Mouse (Mus musculus) megakaryocyte, embryonic 14.5 days (primary cell): ENCODE results near the gene Foxc2. TPM values are rescaled to one million over a fixed set of nuclear protein-coding genes. Genes with fewer than 3 reads are reported as not detected.

Source experiments
- H3K27me3 ChIP-seq: replicated peaks from 2 replicates; pipeline ENCODE3; 2012; ENCODE audit warnings: inconsistent platforms
- H3K36me3 ChIP-seq: replicated peaks from 2 replicates; pipeline ENCODE3; 2012; ENCODE audit warnings: low read length, inconsistent platforms, mixed read lengths
- H3K4me1 ChIP-seq: 2 replicates; pipeline ENCODE4 v1.6.1; 2012; ENCODE audit warnings: inconsistent platforms
- H3K4me3 ChIP-seq: replicated peaks from 2 replicates; pipeline ENCODE3; 2012; ENCODE audit warnings: moderate library complexity, mild to moderate bottlenecking, inconsistent platforms
- H3K9me3 ChIP-seq: 2 replicates; pipeline ENCODE4 v1.6.1; 2012; ENCODE audit warnings: inconsistent platforms
- FLI1 ChIP-seq: IDR thresholded peaks from 2 replicates; pipeline ENCODE4 v1.6.1; 2012; ENCODE audit warnings: low read length, inconsistent platforms, mixed read lengths
- GATA1 ChIP-seq: IDR thresholded peaks from 3 replicates; pipeline ENCODE4 v1.6.1; 2012; ENCODE audit warnings: mixed read lengths, low read length, inconsistent platforms, borderline replicate concordance
- polyA plus RNA-seq: library from polyadenylated mRNA; stranded (reverse); fragments of >175 nt; gene quantifications from 2 replicates; pipeline ENCODE4 v1.2.3, GENCODE M21; 2012; ENCODE audit warnings: low replicate concordance; ENCODE audit not compliant: insufficient read depth

Gene Foxc2
- polyA plus RNA-seq, 1 experiment, result 0.06 TPM

DNA sequence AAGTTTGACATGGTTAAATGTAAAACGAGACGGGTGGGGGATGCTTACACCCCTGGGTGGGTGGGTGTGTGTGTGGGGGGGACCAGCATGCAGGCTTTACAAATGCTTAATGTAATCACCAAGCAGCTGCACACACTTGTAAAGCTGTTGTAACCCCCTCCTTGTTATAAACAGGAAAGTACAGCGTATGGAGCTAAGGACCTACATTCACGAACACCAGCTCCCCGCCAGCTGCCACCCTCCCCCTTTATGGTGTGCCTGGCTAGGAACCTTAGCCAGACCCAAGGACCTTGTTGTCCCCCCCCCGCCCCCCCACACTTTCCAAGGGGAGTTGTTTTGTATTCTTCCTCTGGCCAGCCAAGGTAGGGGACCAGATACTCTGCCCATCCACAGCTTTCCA lies 10.7 kb downstream of the Foxc2 start:
- H3K36me3 ChIP-seq, result no peaks in the 10 kb centered on the region
- peaks cover 98% of the 10 kb centered on the region for H3K27me3 ChIP-seq
- H3K9me3 ChIP-seq, result no peaks in the 10 kb centered on the region
- no peak overlapping the region for H3K4me3 ChIP-seq
- TF ChIP-seq GATA1 (no peak), FLI1 (no peak)
- peaks cover 30% of the 10 kb centered on the region for H3K4me1 ChIP-seq

DNA sequence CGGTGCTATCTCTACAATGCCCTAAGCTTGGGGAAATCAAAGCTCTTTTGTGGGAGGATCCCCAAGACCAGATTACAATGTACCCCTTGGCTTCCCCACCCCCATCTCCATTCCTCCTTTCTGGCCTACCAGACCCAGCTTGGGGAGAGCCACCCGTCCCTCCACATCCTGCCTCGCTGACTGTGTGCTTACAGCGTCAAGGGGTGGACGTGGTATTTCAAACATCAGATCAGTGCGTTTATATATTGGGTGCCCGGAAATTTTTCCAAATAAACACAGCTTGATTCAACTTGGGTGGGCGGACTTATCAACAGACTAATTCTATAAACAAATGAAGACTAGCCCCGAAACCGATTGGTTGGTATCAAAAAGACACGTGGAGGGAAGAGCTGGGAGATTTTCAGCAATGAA lies 11.3 kb downstream of the Foxc2 start:
- Histone ChIP-seq H3K36me3 (no peaks in the 10 kb centered on the region), H3K4me3 (no peak overlapping the region), H3K4me1 (peaks cover 30% of the 10 kb centered on the region), H3K27me3 (peaks cover 98% of the 10 kb centered on the region), H3K9me3 (no peaks in the 10 kb centered on the region)
- TF ChIP-seq FLI1, result no peak
- TF ChIP-seq GATA1, result no peak

DNA sequence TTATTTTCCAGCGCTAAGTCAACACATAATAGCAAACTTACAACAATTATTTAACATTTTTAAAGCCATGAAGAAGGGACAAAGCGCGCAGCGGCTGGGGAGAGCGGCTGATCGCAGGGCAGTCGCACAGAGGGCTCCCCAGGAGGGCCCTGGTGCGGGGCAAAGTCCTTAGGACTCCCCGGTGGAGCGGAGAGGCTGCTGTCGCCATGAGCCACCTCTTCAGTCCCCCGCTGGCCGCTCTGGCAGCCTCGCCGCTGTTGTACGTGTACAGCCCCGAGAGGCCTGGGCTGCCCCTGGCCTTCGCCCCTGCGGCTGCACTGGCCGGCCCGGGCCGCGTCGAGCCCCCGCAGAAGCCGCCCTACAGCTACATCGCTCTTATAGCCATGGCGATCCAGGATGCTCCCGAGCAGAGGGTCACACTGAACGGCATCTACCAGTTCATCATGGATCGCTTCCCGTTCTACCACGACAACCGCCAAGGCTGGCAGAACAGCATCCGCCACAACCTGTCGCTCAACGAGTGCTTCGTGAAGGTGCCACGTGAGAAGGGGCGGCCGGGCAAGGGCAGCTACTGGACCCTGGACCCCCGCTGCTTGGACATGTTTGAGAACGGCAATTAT lies 11.9 kb downstream of the Foxc2 start, which contains the start of gene Foxl1:
Gene Foxl1, plus strand, starts transcription at position 185 of the 620 bp plus-strand sequence.
- peaks cover 98% of the 10 kb centered on the region for H3K27me3 ChIP-seq
- H3K9me3 ChIP-seq, result no peaks in the 10 kb centered on the region
- H3K36me3 ChIP-seq, result no peaks in the 10 kb centered on the region
- peaks cover 30% of the 10 kb centered on the region for H3K4me1 ChIP-seq
- no peak within 1 kb of the TSS for H3K4me3 ChIP-seq
- TF ChIP-seq GATA1 (no peak), FLI1 (no peak)

DNA sequence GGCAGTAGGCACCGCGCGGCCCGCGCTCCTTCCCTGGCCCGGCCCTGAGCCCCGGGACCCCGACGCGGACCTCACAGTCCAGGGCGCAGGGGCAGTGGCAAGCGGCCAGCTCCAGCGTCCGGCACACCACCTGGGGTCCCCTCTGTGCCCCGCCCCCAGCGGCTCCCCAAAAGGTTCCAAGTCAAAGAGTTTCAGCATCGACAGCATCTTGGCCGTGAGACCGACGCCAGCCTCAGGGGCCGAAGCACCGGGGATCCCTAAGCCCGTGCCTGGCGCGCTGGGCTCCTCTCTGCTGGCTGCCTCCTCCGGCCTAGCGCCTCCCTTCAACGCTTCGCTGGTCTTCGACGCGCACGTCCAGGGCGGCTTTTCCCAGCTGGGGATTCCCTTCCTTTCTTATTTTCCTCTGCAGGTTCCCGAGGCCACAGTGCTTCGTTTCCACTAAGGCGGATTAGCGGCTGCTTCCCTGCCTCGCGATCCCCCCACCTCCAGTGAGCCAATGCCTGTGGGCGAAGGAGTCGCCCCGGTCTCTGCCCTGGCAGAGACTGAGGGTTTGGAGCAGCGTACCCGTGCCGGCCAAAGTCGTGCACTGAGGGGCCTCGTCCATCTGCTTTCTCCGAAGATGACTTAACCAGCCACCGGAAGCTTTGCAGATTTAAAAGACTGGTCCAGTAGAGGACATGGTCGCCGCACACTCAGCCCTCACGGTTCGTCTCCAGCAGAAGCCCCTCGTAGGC lies 12.7 kb downstream of the Foxc2 start:
- TF ChIP-seq FLI1, result no peak
- no peak for TF ChIP-seq GATA1
- Histone ChIP-seq H3K27me3 (peaks cover 97% of the 10 kb centered on the region), H3K36me3 (no peaks in the 10 kb centered on the region), H3K4me1 (peaks cover 30% of the 10 kb centered on the region), H3K4me3 (no peak overlapping the region), H3K9me3 (no peaks in the 10 kb centered on the region)

DNA sequence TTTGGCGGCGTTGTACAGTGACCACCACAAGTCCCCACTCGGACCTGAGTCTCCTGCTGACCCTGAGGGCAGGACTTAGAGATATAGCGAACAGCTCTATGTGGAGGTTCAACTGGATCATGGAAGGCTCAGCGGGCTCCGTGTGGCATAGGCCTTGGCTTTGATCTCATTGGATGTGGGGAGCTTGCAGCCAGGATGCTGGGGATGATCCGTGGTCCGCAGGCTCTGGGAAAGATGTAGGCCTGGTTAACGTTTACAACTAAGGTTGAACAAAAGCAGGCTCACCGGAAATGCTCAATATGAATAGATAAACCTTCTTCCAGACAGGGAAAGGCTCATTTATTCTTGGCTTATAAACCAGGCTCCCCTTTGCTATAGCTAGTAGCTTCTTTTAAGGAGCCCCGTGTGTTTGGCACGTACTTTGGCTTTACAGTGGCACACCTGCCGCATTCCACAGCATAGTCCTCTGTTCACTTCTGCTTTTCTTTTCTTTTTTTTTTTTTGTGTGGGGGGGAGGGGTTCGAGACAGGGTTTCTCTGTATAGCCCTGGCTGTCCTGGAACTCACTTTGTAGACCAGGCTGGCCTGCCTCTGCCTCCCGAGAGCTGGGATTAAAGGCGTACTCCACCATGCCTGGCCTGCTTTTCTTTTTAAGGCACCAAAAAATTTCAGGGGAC lies 13.4 kb downstream of the Foxc2 start:
- Histone ChIP-seq H3K9me3 (peaks cover 6% of the 10 kb centered on the region), H3K4me3 (no peak overlapping the region), H3K27me3 (peaks cover 98% of the 10 kb centered on the region), H3K4me1 (peaks cover 30% of the 10 kb centered on the region), H3K36me3 (no peaks in the 10 kb centered on the region)
- TF ChIP-seq GATA1, result no peak
- no peak for TF ChIP-seq FLI1

DNA sequence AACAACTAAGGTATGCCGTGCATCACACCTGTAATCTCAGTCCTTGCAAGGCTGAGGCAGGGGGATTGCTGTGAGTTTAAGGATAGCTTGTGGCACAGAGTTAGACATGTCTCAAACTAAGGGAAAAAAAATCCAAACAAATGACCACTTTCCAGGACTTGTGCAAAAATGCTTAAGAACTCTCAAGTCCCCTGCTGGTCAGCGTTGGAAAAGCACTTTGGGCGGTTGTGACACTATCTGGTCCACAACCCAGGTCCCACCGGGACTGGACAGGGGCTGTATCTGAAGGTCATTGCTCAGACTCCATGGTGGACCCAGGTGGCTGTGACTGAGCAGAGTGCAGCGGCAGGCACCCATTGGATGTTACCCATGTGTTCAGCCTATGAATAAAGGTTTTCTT lies 14.6 kb downstream of the Foxc2 start:
- Histone ChIP-seq H3K4me3 (no peak overlapping the region), H3K27me3 (peaks cover 97% of the 10 kb centered on the region), H3K36me3 (no peaks in the 10 kb centered on the region), H3K9me3 (peaks cover 15% of the 10 kb centered on the region), H3K4me1 (peaks cover 20% of the 10 kb centered on the region)
- TF ChIP-seq FLI1, result no peak
- TF ChIP-seq GATA1, result no peak

DNA sequence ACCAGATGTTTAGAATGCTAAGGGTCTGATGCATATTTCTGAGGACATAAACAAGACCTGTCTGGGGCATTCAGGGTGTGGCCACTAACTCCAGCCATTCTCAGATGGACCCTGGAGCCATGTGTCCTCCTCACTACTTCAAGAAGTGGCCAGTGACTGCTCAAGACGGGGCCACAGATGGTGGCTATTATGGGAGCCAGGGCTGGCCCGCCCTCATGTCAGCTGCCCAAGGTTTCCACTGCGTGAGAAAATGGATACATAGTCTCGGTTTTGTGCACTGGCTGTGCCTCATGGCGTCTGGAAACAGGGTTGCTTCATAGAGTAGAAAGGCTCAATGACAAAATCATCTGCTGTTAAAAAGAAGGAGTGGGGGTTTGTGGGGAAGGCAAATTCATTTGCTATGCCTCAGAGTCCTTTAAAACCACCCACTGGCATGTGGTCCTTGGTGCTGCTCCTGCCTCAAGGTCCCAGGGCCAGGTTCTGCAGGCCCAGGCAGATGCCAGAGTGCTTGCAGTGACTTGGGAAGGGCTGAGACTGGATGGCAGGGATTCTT lies 17.1 kb downstream of the Foxc2 start:
- Histone ChIP-seq H3K9me3 (peaks cover 39% of the 10 kb centered on the region), H3K36me3 (no peaks in the 10 kb centered on the region)
- TF ChIP-seq GATA1 (no peak), FLI1 (no peak)

DNA sequence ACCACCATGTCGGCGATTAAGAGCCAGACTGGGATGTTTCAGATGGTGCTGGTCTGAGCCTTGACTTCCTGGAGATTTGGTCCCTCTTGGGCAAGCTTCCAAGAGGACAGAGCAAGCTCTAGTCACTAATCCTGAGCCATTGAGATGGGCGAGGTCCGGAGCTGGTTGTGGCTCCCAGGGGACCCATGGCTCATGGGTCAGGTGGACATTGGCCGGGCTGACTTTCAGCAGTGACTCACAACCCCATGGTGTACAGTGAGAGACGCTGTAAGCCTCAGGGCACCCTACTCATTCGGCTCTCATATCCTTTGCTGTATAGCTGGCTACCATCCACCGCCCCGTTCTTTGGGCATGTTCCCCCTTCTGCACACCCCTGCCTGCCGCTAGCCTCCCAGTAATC lies 18.1 kb downstream of the Foxc2 start:
- peaks cover 49% of the 10 kb centered on the region for H3K9me3 ChIP-seq
- TF ChIP-seq GATA1 (no peak), FLI1 (no peak)
- no peaks in the 10 kb centered on the region for H3K36me3 ChIP-seq
- H3K4me3 ChIP-seq, result no peak overlapping the region
- H3K27me3 ChIP-seq, result peaks cover 89% of the 10 kb centered on the region
- peaks cover 4% of the 10 kb centered on the region; the same call in 1 of the 2 replicates for H3K4me1 ChIP-seq

More for the DNA sequence above, 17.1 kb downstream of the Foxc2 start:
- Histone ChIP-seq H3K4me1 (peaks cover 15% of the 10 kb centered on the region), H3K4me3 (no peak overlapping the region), H3K27me3 (peaks cover 90% of the 10 kb centered on the region)

DNA sequence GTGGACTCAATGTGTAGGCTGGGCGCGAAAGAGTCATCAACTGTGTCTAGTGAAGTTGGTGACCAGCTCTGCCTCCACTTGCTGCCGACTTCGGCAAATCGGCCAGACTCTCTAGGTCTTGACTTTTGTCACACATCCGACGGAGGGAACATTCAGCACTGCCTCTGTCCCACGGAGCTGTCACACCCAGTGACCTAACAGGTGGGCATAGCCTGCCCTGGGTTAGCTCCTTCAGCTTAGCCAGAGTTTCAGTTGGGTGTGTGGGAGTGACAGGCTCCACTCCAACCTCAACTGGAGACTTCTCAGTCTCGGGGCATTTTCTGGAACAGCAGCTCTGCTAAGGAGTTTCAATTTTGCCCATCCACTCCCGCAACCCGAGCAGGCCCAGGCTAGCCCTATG lies 18.5 kb downstream of the Foxc2 start:
- H3K27me3 ChIP-seq, result peaks cover 89% of the 10 kb centered on the region
- no peak overlapping the region for H3K4me3 ChIP-seq
- no peaks in the 10 kb centered on the region; the same call in 1 of the 2 replicates for H3K4me1 ChIP-seq
- no peaks in the 10 kb centered on the region for H3K36me3 ChIP-seq
- no peak for TF ChIP-seq FLI1
- TF ChIP-seq GATA1, result no peak
- peaks cover 54% of the 10 kb centered on the region for H3K9me3 ChIP-seq
